ENCODE assay signal across 16 mouse cellular contexts in genomic region chr5:101122914-101123313, GRCm38 (mm10).
"Had no signal": no experiment of that assay in that cellular context is flagged by ENCODE, and none has a peak within 500 bp of the region (broad histone marks: within the 10 kb centered on the region; RNA-seq: fewer than 3 reads in every experiment).

No protein-coding gene starts in this region.

- H3K27me3 ChIP-seq: lung, embryonic 15.5 days; stomach, embryonic 15.5 days had no signal

- H3K4me3 ChIP-seq: lung, embryonic 15.5 days; midbrain, embryonic 10.5 days; midbrain, embryonic 12.5 days; neural tube, embryonic 12.5 days; stomach, embryonic 15.5 days had no signal

- DNase-seq: liver, postnatal 0 days; lung, adult 2 months; lung, postnatal 14 days; lung, postnatal 36 days; midbrain, embryonic 14.5 days; right cerebral cortex, postnatal 14 days; thymus, adult 2 months; thymus, postnatal 25 days; thymus, postnatal 4 days had no signal

- H3K4me2 ChIP-seq: lung, embryonic 15.5 days; midbrain, embryonic 12.5 days; neural tube, embryonic 12.5 days; stomach, embryonic 15.5 days had no signal

- H3K36me3 ChIP-seq: lung, embryonic 15.5 days; midbrain, embryonic 10.5 days; midbrain, embryonic 12.5 days; neural tube, embryonic 12.5 days; stomach, embryonic 15.5 days had no signal

- H3K9me3 ChIP-seq: lung, embryonic 15.5 days; midbrain, embryonic 10.5 days; midbrain, embryonic 12.5 days; neural tube, embryonic 12.5 days; stomach, embryonic 15.5 days had no signal

- H3K27ac ChIP-seq: lung, embryonic 15.5 days; macrophage; midbrain, embryonic 10.5 days; midbrain, embryonic 12.5 days; neural tube, embryonic 12.5 days; stomach, embryonic 15.5 days; stomach, postnatal 0 days had no signal

- H3K4me1 ChIP-seq: lung, embryonic 15.5 days; neural tube, embryonic 12.5 days; stomach, embryonic 15.5 days had no signal
